Mouse (Mus musculus) megakaryocyte, adult 5-6 weeks (primary cell): Measurements from ENCODE around the gene Cmpk2. TPM values are rescaled to one million over a fixed set of nuclear protein-coding genes. Genes with fewer than 3 reads are reported as not detected.
"Not testable (repeated sequence)": the region's sequence is repeated elsewhere in the genome, so short reads cannot be mapped to it uniquely, and the experiment has no call there.

Experiments
- ATAC-seq: 2 replicates; pipeline ENCODE4 v1.8.0; 2016; ENCODE audit warnings: mild to moderate bottlenecking, inconsistent platforms; ENCODE audit not compliant: poor library complexity, severe bottlenecking
- total RNA-seq, 2 experiments: library from RNA; stranded (forward) in 1 of 2; stranded (reverse) in 1 of 2; fragments of 153-499, 151-499 nt in 1 of 2; fragments of 221-1000, 200-1000 nt in 1 of 2; gene quantifications; 2 replicates each; pipeline versions ENCODE4 v1.2.3 to v1.2.4; 2015 to 2017

Cmpk2 gene
- 88.4 and 109 TPM in 2 replicates for total RNA-seq (2015)
- total RNA-seq (2017) = 52.7 and 57.5 TPM in 2 replicates

DNA sequence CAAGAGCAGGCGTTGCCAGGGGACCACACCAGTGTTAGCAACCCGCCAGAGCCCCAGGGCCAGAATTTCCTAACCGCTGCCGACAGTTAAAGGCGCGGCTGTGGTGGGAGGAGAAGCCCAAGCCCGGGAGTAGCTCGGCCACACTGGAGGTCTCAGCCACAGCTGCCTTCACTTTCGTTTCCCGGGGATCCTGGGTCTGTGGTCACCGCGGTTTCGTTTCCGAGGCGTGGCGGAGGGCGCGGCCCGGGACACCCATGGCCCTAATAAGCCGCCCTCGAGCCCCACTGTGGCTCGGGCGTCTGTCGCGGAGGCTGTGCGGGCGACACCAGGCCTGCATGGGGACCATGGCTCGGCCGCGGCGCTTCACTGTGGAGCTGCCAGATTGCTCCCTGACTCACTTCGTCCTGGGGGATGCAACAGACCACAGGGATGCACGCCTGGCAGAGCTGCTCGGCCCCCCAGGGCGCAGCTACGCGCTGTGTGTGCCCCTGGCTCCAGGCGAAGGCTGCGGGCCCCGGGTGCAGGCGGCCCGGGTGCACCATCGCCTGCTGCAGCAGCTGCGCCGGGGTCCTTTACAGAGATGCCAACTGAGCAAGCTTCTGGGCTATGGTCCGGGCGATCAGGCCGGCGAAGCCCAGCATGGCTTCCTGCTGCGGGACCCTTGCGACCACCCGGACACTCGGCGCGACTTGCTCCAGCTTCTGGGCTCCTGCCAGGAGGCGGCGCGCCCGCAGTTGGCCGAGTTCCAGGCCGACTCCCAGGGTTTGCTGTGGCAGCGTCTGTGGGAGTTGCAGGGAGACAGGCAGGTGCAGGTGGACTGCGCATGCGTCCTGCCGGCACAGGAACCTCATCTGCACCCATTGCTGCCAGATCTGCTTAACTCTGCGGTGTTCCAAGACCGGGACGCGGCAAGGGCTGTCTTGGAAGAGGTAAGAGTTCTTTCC, at the start of gene Cmpk2:
TSS of gene Cmpk2 (plus strand) at position 107 of the 944 bp plus-strand sequence.
- ATAC-seq = peak; percentile 92

DNA sequence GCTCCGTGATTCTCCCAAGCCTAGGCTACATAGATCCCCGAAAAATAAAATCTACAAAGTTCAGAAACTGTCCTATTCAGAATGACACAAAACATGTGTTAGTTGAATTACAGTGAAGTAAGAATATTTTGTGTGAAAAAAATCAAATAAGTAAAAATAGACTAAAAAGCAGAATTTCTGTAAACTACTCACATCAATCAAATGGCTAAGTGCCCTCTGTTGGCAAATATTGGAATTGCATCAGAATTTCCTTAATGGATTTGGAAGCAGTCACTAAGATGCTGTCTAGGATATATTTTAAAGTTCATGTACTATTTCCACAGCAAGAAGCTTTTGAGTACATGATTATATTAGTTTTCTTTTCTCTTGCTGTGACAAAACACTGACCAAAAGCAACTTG, 44.2 kb upstream of the Cmpk2 start:
- ATAC-seq = no peak

- ATAC-seq = not testable (repeated sequence)
Measured at GRCm38 (mm10) chr12:26428771-26429170, 40.2 kb upstream of the Cmpk2 start.

- peak; percentile 30; the same call in 1 of the 2 replicates for ATAC-seq
Measured at GRCm38 (mm10) chr12:26436334-26436733, 32.7 kb upstream of the Cmpk2 start.

- ATAC-seq = no peak
Measured at GRCm38 (mm10) chr12:26437950-26438349, 31.1 kb upstream of the Cmpk2 start.

DNA sequence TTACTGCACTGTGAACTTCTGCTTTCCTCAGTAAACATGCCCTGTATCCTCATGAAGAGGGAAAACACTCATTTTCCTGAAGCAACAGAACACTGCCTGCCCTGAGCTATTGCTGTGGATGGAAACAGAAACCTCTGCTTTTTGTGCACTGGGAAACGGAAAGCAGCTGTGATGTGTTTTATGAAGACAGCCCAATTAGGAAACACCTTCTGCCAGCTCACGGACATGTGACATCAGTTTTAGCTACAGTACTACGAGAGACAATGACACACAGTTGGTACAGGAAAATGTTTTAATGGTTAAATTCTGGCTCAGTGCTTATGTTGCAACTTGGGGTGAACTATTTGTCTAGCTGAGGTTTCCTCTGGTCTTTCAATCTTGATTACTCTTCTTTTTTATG, 29.6 kb upstream of the Cmpk2 start:
- peak; percentile 79 for ATAC-seq

DNA sequence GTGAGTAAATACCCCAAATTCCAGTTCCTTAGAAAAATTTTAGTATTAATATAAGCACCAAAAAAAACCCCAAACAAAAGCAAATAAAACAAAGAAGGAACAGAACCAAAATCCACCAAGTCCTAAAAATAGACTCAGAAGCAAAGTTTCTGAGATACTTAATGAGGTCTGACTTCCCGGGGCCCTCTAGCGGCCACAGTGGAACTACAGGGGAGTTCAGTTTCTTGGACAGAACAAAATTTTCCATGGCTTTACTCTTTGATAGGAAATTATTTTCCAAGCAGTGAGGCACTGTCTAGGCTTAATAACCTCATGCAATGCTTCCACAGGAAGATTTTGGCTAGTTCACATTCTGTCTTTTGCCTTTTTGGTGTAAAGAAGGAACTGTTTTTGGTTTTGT, 24.9 kb upstream of the Cmpk2 start:
- peak; percentile 71 for ATAC-seq

- no peak for ATAC-seq
Measured at GRCm38 (mm10) chr12:26444511-26444910, 24.5 kb upstream of the Cmpk2 start.

DNA sequence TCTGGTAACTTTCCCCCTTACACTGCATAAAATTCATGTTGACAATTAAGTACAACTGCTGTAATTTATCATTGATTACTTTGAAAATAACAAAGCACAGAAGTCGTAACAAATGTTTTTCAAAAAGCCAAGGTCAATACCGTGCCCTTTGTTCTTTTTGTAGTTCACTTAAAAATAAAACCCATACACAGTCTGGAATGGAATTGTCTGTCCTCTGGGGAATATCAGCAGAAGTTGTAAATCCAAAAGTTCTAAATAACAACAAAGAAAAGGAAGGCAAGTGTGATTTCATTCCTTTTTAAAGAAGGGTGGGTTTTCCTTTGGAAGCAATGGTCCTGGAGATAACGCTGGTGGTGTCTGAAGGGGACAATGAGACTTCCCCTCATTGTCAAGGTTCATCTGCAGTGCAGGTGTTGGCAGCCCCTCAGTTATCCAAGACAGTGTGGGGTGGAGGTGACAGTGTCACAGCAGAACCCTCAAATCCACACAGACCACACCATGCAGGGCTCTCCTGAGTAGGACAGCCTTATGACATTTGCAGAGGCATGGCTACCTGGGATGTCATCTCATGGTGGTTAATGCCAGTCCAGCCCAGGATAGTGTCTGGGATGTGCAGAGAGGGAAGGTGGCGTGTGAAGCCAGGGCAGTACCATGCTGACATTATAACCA, 22.5 kb upstream of the Cmpk2 start:
- ATAC-seq = no peak

DNA sequence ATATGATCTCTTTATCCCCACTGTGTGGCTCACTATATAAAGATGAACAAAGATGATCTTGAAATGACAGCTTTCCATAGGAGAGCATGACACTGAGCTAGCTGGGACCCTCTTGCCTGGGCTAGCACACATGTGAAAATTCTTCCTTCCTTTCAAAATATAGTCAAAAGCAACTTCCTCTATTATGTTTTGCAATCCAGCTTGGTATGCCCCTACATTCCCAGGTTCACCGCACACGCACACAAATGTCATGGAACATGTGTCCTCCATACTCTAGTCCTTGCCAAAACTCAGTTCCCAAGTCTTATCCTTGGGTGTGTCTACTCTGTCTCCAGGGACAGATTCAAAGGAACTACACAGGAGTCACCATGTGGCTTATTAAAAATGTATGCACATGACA, 19.5 kb upstream of the Cmpk2 start:
- ATAC-seq = peak; percentile 83

DNA sequence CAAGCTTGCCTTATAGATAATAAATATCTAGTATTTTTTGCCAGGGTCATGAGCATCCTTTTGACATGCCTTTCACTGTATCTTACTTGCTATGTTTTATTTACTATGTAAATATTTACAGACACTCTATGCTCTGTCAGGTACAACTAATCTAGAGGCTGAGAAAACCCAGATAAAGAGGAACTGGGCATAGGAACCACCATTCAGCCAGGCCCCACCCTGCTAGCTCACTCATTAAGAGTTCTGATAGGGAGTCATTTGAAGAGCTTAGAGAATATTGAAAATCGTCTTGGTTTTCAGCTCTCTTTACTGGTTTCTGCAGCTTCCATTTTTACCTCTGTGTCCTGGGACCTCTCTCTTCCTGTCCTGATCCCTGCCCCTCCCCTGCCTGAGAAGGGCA, 17.9 kb upstream of the Cmpk2 start:
- peak; percentile 61 for ATAC-seq

- no peak for ATAC-seq
Measured at GRCm38 (mm10) chr12:26452951-26453350, 16.1 kb upstream of the Cmpk2 start.

- no peak for ATAC-seq
Measured at GRCm38 (mm10) chr12:26454682-26455081, 14.3 kb upstream of the Cmpk2 start.

DNA sequence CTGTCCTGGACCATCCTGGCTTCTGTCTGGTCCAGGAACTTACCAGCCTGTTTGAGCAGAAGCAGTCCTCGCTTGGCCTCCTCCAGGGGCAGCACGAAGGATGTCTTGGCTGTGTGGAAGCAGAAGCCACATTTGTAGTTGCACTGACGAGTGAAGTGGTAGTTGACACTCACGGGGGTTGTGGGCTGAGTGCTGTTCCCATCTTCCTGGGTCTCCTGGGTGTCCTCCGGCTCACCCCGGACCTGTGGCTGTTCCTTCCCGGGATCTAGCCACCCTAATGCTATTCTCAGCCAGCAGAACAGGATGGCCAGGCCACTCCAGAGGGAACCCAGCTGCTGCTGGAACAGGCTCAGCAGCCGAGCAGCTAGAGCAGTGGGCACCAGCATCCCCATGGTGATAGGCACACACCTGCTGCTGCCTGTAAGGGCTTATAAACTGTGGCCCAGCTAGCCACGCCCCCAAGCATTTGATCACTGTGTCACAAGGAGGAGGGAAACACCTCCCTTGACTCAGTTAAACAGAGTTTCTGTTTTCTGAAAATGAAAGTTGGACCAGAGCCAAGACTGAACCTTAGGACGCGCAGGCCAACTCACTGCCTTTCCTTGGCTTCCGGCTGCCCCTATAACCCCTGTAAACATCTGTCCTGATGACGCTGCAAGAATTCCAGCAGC, 12.8 kb upstream of the Cmpk2 start, which contains the start of gene Rsad2:
TSS of gene Rsad2 (minus strand) at position 425 of the 671 bp plus-strand sequence.
- peak; percentile 79 for ATAC-seq

GRCm38 (mm10) chr12:26460091-26460490, 8.9 kb upstream of the Cmpk2 start:
- ATAC-seq = peak; percentile 86

DNA sequence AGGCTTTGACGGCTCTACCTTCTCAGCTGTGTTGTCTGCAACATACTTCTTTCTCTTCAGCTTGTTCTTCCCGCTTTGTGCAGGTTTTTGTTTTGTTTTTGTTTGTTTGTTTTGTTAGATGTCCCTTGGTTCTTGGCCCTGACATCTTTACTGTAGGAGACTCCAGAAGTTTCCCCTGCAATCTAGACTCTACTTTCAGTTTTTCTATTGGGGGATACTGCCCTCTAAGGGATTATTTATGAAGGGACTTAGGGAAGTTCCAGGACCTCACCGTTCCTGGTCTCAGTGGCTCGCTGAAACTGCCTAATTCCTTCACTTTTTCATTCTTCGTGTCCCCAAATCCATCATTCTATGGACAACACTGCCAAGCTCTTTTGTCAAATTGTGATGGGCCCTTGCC, 3.4 kb upstream of the Cmpk2 start:
- ATAC-seq = no peak

DNA sequence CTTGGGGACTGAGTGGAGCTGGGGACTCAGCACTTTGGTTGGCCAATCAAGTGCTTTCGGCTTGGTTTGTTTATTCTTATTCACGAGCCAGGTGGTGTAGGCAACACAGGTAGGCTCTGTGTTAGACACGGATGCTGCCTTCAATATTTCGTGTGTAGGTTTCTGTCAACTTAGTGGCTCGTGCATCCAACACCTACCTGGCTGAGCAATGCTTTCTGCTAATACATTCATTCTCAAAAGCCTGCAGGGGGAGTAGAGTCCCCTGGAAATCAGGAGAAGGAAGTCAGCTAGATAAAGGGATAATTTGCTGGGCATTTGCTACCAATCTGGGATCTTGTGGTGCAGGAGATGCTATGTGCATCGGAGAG, 1.0 kb downstream of the Cmpk2 start:
- no peak for ATAC-seq

- ATAC-seq = no peak
Measured at GRCm38 (mm10) chr12:26471376-26471775, 2.4 kb downstream of the Cmpk2 start.

DNA sequence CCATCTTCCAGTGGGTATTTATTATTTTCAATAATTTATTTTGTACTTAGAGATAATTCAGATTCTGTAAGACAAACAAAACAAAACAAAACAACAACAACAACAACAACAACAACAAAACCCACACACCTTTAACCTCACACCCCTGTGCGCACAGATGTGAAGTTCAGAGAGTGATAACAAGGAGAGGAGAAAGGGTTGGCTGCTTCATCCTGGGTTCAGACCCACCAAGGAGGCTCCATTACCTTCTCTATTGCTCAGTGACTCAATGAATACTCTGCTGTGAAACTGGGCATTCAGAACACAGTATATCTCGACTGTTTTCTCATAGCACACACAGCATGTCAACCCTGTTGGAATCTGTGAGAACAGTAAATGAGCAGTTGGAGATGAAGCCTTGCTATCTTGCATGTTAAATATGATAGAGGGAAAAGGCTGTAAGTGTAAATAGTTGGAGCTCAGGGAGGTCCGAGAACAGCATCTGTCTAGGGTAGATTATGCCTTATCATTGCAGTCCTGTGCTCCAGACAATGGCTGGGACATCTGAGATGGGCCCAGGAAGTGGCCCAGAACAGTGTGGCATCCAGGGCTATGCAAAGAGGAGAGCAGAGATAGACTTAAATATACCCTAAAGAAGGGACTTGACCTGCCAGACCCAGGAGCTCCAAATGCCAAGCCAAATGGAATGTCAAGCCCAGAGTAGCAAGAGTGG, 3.9 kb downstream of the Cmpk2 start:
- ATAC-seq = no peak

DNA sequence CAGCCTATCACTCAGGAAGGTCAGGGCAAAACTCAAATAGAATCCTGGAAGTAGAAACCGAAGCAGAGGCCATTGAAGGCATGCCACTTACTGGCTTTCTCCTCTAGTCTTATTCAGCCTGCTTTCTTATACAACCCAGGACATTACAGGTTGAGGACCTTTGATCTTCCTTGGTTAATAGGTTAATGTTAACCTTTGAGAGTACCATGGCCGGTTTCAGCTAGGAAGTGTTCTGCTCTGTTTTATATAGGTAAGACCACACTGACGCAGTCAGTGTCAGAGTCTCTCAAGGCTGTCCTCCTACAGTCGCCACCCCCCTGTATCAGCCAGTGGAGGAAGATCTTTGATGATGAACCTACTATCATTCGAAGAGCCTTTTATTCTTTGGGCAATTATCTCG, 4.7 kb downstream of the Cmpk2 start:
- no peak for ATAC-seq

DNA sequence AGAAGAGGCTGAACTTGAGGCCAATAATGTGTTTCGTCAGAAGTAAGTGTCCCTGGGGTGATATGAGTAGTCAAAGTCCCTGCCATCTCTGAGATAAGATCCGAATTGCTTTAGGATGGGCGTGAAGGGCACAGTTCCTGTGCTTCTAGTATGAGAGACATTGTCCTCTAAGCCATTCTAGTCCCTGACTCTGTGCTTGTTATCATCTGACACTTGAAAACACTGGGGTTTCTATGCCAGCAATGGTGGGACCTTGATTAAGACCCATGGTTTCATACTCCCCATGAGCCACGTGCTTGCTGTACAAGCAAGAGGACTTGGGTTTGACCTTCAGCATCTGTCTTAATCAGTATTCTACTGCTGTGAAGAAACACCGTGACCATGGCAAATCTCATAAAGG, 8.2 kb downstream of the Cmpk2 start:
- no peak for ATAC-seq
